Mouse (Mus musculus): ENCODE results near the gene Foxs1. TPM values are rescaled to one million over a fixed set of nuclear protein-coding genes. Genes with fewer than 3 reads are reported as not detected.

Gene Foxs1
- 4.6 and 4.9 TPM in 2 replicates for polyA plus RNA-seq (2015; fragmentation: Nextera tagmentation; extraction: Ambion mirVana)

GRCm38 (mm10) chr2:152933048-152933447 is at the start of gene Foxs1:
Gene Foxs1, minus strand, starts transcription at chr2:152933208.
- Histone ChIP-seq H3K27me3 (no peaks in the 10 kb centered on the region), H3K36me3 (no peaks in the 10 kb centered on the region), H3K9me3 (no peaks in the 10 kb centered on the region), H3K4me2 (no peak within 1 kb of the TSS), H3K9ac (no peak within 1 kb of the TSS), H3K27ac (replicated peaks) (no peak within 1 kb of the TSS), H3K4me1 (replicated peaks) (no peaks in the 10 kb centered on the region), H3K4me3 (no peak within 1 kb of the TSS)
- ATAC-seq (ENCODE audit: low FRiP score, low read depth): 0 out of 2 replicates have a peak, but pooled peaks have one; percentile 27
- WGBS: 32% methylated on average over 9 of the region's 9 CpGs

- Histone ChIP-seq H3K27me3 (no peaks in the 10 kb centered on the region), H3K9me3 (no peaks in the 10 kb centered on the region), H3K9ac (no peak overlapping the region), H3K4me1 (replicated peaks) (no peaks in the 10 kb centered on the region), H3K36me3 (no peaks in the 10 kb centered on the region), H3K4me2 (no peak overlapping the region), H3K27ac (replicated peaks) (no peak overlapping the region), H3K4me3 (no peak overlapping the region)
- WGBS: 48% methylated on average over 3 of the region's 3 CpGs
- no peak for ATAC-seq (ENCODE audit: low FRiP score, low read depth)
Measured at GRCm38 (mm10) chr2:152976991-152977390, 44.0 kb upstream of the Foxs1 start.

GRCm38 (mm10) chr2:152965555-152965954 is 32.5 kb upstream of the Foxs1 start:
- no peak overlapping the region for H3K9ac ChIP-seq
- ATAC-seq (ENCODE audit: low FRiP score, low read depth): no peak
- H3K4me2 ChIP-seq: no peak overlapping the region
- WGBS: 69% methylated on average over 4 of the region's 4 CpGs
- no peak overlapping the region for H3K27ac ChIP-seq (replicated peaks)
- no peak overlapping the region for H3K4me3 ChIP-seq
- no peaks in the 10 kb centered on the region; the same call in 1 of the 2 replicates for H3K4me1 ChIP-seq (replicated peaks)
- no peaks in the 10 kb centered on the region for H3K9me3 ChIP-seq
- H3K27me3 ChIP-seq: no peaks in the 10 kb centered on the region
- no peaks in the 10 kb centered on the region for H3K36me3 ChIP-seq

- peak within 1 kb of the TSS; percentile 75 for H3K4me2 ChIP-seq
- H3K27me3 ChIP-seq: no peaks in the 10 kb centered on the region
- no peak within 1 kb of the TSS for H3K9ac ChIP-seq
- no peaks in the 10 kb centered on the region; the same call in 1 of the 2 replicates for H3K4me1 ChIP-seq (replicated peaks)
- no peaks in the 10 kb centered on the region for H3K9me3 ChIP-seq
- H3K36me3 ChIP-seq: no peaks in the 10 kb centered on the region
- H3K27ac ChIP-seq (replicated peaks): no peak within 1 kb of the TSS
- 3% methylated on average over 34 of the region's 34 CpGs for WGBS
- ATAC-seq (ENCODE audit: low FRiP score, low read depth): peak; percentile 96
- peak within 1 kb of the TSS; percentile 42 for H3K4me3 ChIP-seq
Measured at GRCm38 (mm10) chr2:152962091-152962793, 29.2 kb upstream of the Foxs1 start, which contains the start of gene Ttll9. Gene Ttll9, plus strand, starts transcription at chr2:152962485.

- Histone ChIP-seq H3K27me3 (0 out of 2 replicates have a peak, but pooled peaks cover 11% of the 10 kb centered on the region), H3K4me3 (no peak overlapping the region), H3K9me3 (no peaks in the 10 kb centered on the region), H3K36me3 (no peaks in the 10 kb centered on the region), H3K27ac (replicated peaks) (no peak overlapping the region), H3K4me1 (replicated peaks) (no peaks in the 10 kb centered on the region; the same call in 1 of the 2 replicates), H3K9ac (no peak overlapping the region), H3K4me2 (no peak overlapping the region)
- 82% methylated on average over 3 of the region's 3 CpGs for WGBS
- no peak for ATAC-seq (ENCODE audit: low FRiP score, low read depth)
Measured at GRCm38 (mm10) chr2:152958116-152958515, 25.1 kb upstream of the Foxs1 start.

- Histone ChIP-seq H3K27ac (replicated peaks) (peak overlapping the region; percentile 85), H3K27me3 (0 out of 2 replicates have a peak, but pooled peaks cover 11% of the 10 kb centered on the region), H3K4me2 (peak overlapping the region; percentile 95), H3K4me1 (replicated peaks) (peaks cover 25% of the 10 kb centered on the region), H3K9me3 (no peaks in the 10 kb centered on the region), H3K36me3 (no peaks in the 10 kb centered on the region), H3K4me3 (peak overlapping the region; percentile 81), H3K9ac (peak overlapping the region; percentile 85)
- 7% methylated on average over 13 of the region's 13 CpGs for WGBS
- ATAC-seq (ENCODE audit: low FRiP score, low read depth): peak; percentile 24
Measured at GRCm38 (mm10) chr2:152951850-152952720, 19.1 kb upstream of the Foxs1 start.

GRCm38 (mm10) chr2:152951065-152951849 is 18.2 kb upstream of the Foxs1 start, which contains the start of gene Dusp15:
Gene Dusp15, minus strand, starts transcription at chr2:152951698.
- Histone ChIP-seq H3K27ac (replicated peaks) (peak within 1 kb of the TSS; percentile 85), H3K4me3 (peak within 1 kb of the TSS; percentile 81), H3K9ac (peak within 1 kb of the TSS; percentile 85), H3K27me3 (peaks cover 10% of the 10 kb centered on the region; the same call in 1 of the 2 replicates), H3K36me3 (no peaks in the 10 kb centered on the region), H3K9me3 (no peaks in the 10 kb centered on the region), H3K4me2 (peak within 1 kb of the TSS; percentile 95), H3K4me1 (replicated peaks) (peaks cover 29% of the 10 kb centered on the region)
- ATAC-seq (ENCODE audit: low FRiP score, low read depth): peak; percentile 83
- under 1% methylated on average over 51 of the region's 54 CpGs for WGBS

GRCm38 (mm10) chr2:152950358-152951064 is 17.5 kb upstream of the Foxs1 start:
- WGBS: 38% methylated on average over 11 of the region's 11 CpGs
- Histone ChIP-seq H3K4me1 (replicated peaks) (peaks cover 29% of the 10 kb centered on the region), H3K27ac (replicated peaks) (no peak overlapping the region), H3K9ac (peak overlapping the region; percentile 85), H3K36me3 (no peaks in the 10 kb centered on the region), H3K9me3 (no peaks in the 10 kb centered on the region), H3K27me3 (peaks cover 11% of the 10 kb centered on the region), H3K4me3 (peak overlapping the region; percentile 81), H3K4me2 (peak overlapping the region; percentile 95)
- ATAC-seq (ENCODE audit: low FRiP score, low read depth): peak; percentile 23; the same call in 1 of the 2 replicates

- H3K9ac ChIP-seq: no peak overlapping the region
- H3K36me3 ChIP-seq: no peaks in the 10 kb centered on the region
- peaks cover 27% of the 10 kb centered on the region for H3K27me3 ChIP-seq
- no peak for ATAC-seq (ENCODE audit: low FRiP score, low read depth)
- H3K27ac ChIP-seq (replicated peaks): no peak overlapping the region
- 87% methylated on average over 5 of the region's 5 CpGs for WGBS
- H3K4me3 ChIP-seq: no peak overlapping the region
- no peak overlapping the region for H3K4me2 ChIP-seq
- H3K4me1 ChIP-seq (replicated peaks): peaks cover 33% of the 10 kb centered on the region
- H3K9me3 ChIP-seq: no peaks in the 10 kb centered on the region
Measured at GRCm38 (mm10) chr2:152948438-152949020, 15.5 kb upstream of the Foxs1 start.

GRCm38 (mm10) chr2:152947098-152947497 is 14.1 kb upstream of the Foxs1 start:
- peaks cover 37% of the 10 kb centered on the region for H3K4me1 ChIP-seq (replicated peaks)
- ATAC-seq (ENCODE audit: low FRiP score, low read depth): no peak
- no peak overlapping the region for H3K27ac ChIP-seq (replicated peaks)
- WGBS: 37% methylated on average over 7 of the region's 7 CpGs
- peaks cover 38% of the 10 kb centered on the region for H3K27me3 ChIP-seq
- no peak overlapping the region for H3K9ac ChIP-seq
- no peak overlapping the region for H3K4me3 ChIP-seq
- no peaks in the 10 kb centered on the region for H3K9me3 ChIP-seq
- H3K4me2 ChIP-seq: no peak overlapping the region
- H3K36me3 ChIP-seq: no peaks in the 10 kb centered on the region

Data from hindbrain, embryonic 15.5 days (tissue).